In the genomic region with DNA sequence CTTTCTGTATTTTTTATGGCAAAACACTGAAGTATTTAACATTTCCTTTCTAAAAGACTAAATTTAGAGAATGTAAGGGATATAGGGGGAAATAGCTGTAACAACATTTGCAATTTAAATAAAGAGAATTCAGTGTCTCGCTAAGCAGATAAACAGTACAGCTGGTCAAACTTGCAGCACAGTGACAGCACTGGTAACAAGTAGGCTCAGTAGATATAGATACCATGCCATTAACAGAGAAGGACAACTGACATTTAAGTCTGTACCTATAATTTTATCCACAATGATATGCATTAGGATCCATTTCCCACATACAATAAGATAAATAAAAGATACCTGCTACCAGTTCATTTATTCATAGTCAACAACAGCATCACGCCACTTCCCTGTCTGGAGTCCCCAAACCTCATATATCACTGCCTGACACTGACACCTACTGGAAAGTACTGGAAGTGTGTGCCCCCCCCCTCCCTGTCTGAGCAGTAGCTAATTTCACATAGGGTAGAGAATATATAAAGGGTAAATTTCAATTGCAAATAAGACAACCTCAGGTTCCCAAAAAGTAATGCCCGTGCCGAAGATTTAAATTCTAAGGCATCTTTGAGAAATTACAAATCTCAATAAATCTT, we compare ENCODE assay signal across 8 mouse cellular contexts.
A peak's percentile ranks its signal among the peaks of the same experiment; 100 is the strongest.
DNase-seq lines count a peak whose midpoint lies in the region; ATAC-seq and TF ChIP-seq lines count a peak whose summit lies in the region.

No protein-coding gene starts in this region.

- no peak for ATAC-seq in liver, embryonic 12.5 days
- 0 out of 2 replicates have a peak, but pooled peaks have one; percentile 56 for ATAC-seq in embryonic facial prominence, embryonic 12.5 days (ENCODE audit: insufficient number of reproducible peaks, insufficient read depth, low FRiP score, low TSS enrichment)
- peak; percentile 80 for ATAC-seq in inflammation-experienced regulatory T-cells, adult 6 months
- no peak for ATAC-seq in lung, embryonic 14.5 days (ENCODE audit: insufficient read depth)

- H3K36me3 ChIP-seq in liver, embryonic 12.5 days: no peaks in the 10 kb centered on the region
- no peaks in the 10 kb centered on the region for H3K36me3 ChIP-seq in embryonic facial prominence, embryonic 12.5 days
- no peaks in the 10 kb centered on the region for H3K36me3 ChIP-seq in lung, embryonic 14.5 days (ENCODE audit: insufficient read depth)

- DNase-seq in liver (peak; percentile 46), ZHBTc4 (ENCODE audit: low read depth, low spot score) (peak; percentile 70)
- DNase-seq in lung, embryonic 14.5 days: peak; percentile 76
- peak; percentile 47 for DNase-seq in retina, adult 2 months (ENCODE audit: low read depth, low spot score)
- no peak for DNase-seq in ovary, postnatal 36 days (ENCODE audit: low spot score)

- no peaks in the 10 kb centered on the region for H3K27me3 ChIP-seq in liver, embryonic 12.5 days (replicated peaks)
- no peaks in the 10 kb centered on the region for H3K27me3 ChIP-seq in embryonic facial prominence, embryonic 12.5 days
- H3K27me3 ChIP-seq in lung, embryonic 14.5 days (ENCODE audit: insufficient read depth, low read length): no peaks in the 10 kb centered on the region

- H3K4me1 ChIP-seq in liver, embryonic 12.5 days: no peaks in the 10 kb centered on the region
- peaks cover 7% of the 10 kb centered on the region; the same call in 1 of the 2 replicates for H3K4me1 ChIP-seq in embryonic facial prominence, embryonic 12.5 days
- H3K4me1 ChIP-seq in lung, embryonic 14.5 days (ENCODE audit: insufficient read depth): no peaks in the 10 kb centered on the region

- H3K4me3 ChIP-seq in liver, embryonic 12.5 days: no peak overlapping the region
- H3K4me3 ChIP-seq in embryonic facial prominence, embryonic 12.5 days: no peak overlapping the region
- H3K4me3 ChIP-seq in lung, embryonic 14.5 days (ENCODE audit: low read depth, low read length): no peak overlapping the region

- 35% methylated on average over 4 of the region's 4 CpGs for WGBS in liver, embryonic 12.5 days (ENCODE audit: insufficient replicate concordance)
- 24% methylated on average over 4 of the region's 4 CpGs for WGBS in embryonic facial prominence, embryonic 12.5 days
- WGBS in lung, embryonic 14.5 days: 32% methylated on average over 4 of the region's 4 CpGs

- no peak overlapping the region for H3K4me2 ChIP-seq in liver, embryonic 12.5 days
- H3K4me2 ChIP-seq in embryonic facial prominence, embryonic 12.5 days (replicated peaks): no peak overlapping the region
- no peak overlapping the region for H3K4me2 ChIP-seq in lung, embryonic 14.5 days

- TF ChIP-seq CTCF in lung, embryonic 14.5 days (IDR thresholded peaks at IDR 0.05; ENCODE audit: low read depth): peak; percentile 79

- H3K9ac ChIP-seq in liver, embryonic 12.5 days: no peak overlapping the region
- H3K9ac ChIP-seq in embryonic facial prominence, embryonic 12.5 days: no peak overlapping the region
- H3K9ac ChIP-seq in lung, embryonic 14.5 days: no peak overlapping the region

- H3K9me3 ChIP-seq in liver, embryonic 12.5 days (replicated peaks): no peaks in the 10 kb centered on the region
- H3K9me3 ChIP-seq in embryonic facial prominence, embryonic 12.5 days: no peaks in the 10 kb centered on the region
- H3K9me3 ChIP-seq in lung, embryonic 14.5 days (ENCODE audit: low read depth, low read length): no peaks in the 10 kb centered on the region

- H3K27ac ChIP-seq in liver, embryonic 12.5 days: no peak overlapping the region
- no peak overlapping the region for H3K27ac ChIP-seq in embryonic facial prominence, embryonic 12.5 days
- H3K27ac ChIP-seq in lung, embryonic 14.5 days (ENCODE audit: low read depth): no peak overlapping the region

Comparison
In these comparisons a context has a peak if more than half of its experiments do, and no peak if none do; other contexts are left out.
1. ATAC-seq: peak in embryonic facial prominence, embryonic 12.5 days (single experiment) and inflammation-experienced regulatory T-cells, adult 6 months (single experiment); none in liver, embryonic 12.5 days (single experiment) and lung, embryonic 14.5 days (single experiment).